Mouse (Mus musculus) monocyte, adult 5-6 weeks (primary cell): ENCODE data around the gene Hoxc11. TPM values are rescaled to one million over a fixed set of nuclear protein-coding genes. Genes with fewer than 3 reads are reported as not detected.
A peak's percentile ranks its signal among the peaks of the same experiment; 100 is the strongest.

ENCODE experiments used
- ATAC-seq: fragments of 153-309, 156-312 bp; replicated peaks from 2 replicates; pipeline ENCODE4 v1.8.0; 2017; ENCODE audit warnings: mild to moderate bottlenecking; ENCODE audit not compliant: low TSS enrichment, insufficient number of reproducible peaks, severe bottlenecking, poor library complexity, low FRiP score
- total RNA-seq: library from RNA; stranded (forward); fragments of 200-1000, 200-491, 200-594 nt; gene quantifications from 3 replicates; pipeline ENCODE4 v1.2.3, GENCODE M21; 2017

Gene Hoxc11
- total RNA-seq, 1 experiment from 2014 or later, result not detected

GRCm38 (mm10) chr15:102977423-102977974 is 23.3 kb downstream of the Hoxc11 start:
- no peak for ATAC-seq

- ATAC-seq, result no peak
Measured at GRCm38 (mm10) chr15:102978615-102979515, 24.6 kb downstream of the Hoxc11 start.

DNA sequence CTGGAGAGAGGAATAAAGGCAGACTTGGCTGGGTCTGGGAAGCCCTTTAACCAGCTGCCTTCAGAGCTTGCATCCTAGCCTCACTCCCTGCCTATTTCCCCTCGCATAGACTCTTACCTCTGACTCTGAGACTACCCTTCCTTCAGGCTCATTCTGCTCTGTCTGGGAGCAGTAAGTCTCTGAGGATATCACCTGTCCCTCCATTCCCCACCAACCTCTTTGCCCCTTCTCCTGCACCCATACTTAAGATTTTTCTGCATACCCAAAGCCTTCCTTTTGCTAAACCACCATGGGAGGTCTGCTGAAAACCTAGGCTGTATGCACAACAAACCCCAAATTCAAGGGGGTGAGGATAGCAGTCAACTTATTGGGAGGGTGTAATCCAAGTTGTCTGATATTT is 25.7 kb downstream of the Hoxc11 start:
- ATAC-seq, result no peak

DNA sequence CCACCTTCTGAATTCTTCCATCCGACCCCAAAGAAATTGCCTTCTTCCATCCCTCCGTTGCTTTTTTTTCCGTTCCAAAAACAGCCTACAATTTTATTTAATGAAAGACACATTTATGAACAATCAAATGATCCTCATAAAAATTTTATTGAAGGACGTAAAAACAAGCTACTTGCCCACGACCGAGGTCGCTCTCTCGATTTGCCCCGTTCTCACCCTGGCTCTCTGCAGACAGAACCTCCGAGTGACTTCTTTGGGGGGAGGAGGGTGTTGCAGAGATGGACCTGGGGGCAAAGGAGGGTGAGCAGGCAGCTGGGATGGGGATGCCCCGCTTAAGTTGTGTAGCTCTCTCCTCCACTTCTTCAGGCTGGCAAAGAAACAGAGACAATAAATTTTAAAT is 26.1 kb downstream of the Hoxc11 start:
- no peak for ATAC-seq

DNA sequence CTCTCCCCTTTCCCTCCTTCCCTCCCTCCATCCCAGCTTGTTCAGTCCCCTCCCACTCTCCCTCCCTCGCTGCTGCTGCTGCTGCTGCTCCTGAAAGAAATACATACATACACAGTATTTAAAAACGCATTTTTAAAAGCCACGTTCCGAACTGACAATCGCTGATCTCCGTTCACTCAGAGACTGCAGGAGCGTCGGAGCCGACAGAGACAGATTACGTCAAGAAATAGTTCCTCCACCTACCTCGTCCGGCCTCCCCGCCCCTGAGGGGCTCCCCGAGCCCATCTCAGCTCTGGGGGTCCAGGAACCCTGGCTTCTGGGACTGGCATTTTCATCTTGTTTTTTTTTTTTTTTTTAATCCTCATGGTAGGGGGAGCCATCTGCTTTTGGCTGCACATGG is 26.7 kb downstream of the Hoxc11 start:
- no peak for ATAC-seq

GRCm38 (mm10) chr15:102981379-102982288 is 27.4 kb downstream of the Hoxc11 start:
- ATAC-seq, result no peak

DNA sequence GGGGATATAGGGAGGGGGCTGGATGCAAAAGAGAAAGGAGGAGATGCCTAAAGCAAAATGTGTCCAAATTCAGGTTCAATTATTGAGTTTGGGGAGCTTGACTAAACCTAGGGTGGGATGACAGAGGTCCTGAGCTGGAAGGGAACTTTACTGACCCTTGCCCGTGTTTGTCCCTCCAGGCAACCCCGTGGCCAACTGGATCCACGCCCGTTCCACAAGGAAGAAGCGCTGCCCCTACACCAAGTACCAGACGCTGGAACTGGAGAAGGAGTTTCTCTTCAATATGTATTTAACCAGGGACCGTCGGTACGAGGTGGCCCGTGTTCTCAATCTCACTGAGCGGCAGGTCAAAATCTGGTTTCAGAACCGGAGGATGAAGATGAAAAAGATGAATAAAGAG is 29.5 kb downstream of the Hoxc11 start:
- no peak for ATAC-seq

DNA sequence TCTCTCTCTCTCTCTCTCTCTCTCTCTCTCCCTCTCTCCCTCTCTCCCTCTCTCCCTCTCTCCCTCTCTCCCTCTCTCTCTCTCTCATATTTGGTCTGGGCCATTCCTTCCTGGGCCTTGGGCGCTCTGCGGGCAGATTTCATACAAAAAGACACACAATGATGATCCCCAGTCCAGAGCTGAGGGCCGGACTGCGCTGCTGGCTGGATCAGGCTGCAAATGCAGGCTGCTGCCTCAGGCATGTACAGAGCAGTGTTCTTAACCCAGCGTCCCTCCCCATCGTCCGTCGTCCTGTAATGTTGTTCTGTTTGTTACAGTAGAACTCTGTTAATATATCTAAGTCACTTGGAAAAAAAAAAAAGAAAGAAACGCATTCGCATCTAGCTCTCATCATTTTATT is 30.3 kb downstream of the Hoxc11 start:
- no peak for ATAC-seq

DNA sequence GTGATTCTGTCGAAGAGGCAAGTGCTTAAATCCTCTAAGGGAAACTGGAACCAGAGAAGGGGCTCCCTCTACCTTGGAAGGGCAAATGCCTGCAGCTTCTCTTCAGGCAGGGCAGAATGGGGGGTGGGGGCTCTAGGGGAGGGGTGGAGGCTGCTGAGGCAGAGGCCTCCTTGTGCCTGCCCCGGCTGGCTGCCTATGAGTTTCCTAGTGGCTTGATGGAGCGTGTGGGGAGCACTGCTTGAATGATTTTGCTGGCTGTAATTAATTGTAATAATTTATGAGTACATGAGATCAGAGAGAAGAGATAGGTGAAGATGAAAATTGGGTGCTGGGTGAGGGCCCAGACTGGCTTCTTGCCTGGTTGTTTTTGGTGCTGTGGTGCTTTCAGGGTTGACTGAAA is 30.7 kb downstream of the Hoxc11 start:
- no peak for ATAC-seq

- ATAC-seq, result peak; percentile 78
Measured at GRCm38 (mm10) chr15:102987124-102987833, 33.1 kb downstream of the Hoxc11 start.

DNA sequence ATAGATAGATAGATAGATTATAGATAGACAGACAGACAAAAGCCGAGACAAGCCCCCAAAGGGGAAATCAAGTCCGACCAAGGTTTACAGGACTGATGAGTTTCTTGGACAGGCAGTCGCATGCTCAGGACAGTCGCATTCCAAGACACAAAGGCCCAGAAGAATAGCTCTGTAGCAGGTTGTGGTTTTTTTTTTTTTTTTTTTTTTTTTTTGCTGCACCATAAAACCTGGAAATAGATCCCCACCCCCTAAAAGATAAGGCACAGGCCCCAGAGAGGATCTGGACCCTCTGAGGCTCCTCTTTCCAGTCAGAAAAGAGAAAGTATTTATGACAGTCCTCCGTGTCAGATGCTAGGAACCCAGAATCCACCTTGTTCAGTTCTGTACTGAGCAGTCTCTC is 33.9 kb downstream of the Hoxc11 start:
- no peak for ATAC-seq

- no peak for ATAC-seq
Measured at GRCm38 (mm10) chr15:102990461-102991397, 36.5 kb downstream of the Hoxc11 start, which contains the start of gene Hoxc8. TSS of gene Hoxc8 (plus strand) at chr15:102990607.

DNA sequence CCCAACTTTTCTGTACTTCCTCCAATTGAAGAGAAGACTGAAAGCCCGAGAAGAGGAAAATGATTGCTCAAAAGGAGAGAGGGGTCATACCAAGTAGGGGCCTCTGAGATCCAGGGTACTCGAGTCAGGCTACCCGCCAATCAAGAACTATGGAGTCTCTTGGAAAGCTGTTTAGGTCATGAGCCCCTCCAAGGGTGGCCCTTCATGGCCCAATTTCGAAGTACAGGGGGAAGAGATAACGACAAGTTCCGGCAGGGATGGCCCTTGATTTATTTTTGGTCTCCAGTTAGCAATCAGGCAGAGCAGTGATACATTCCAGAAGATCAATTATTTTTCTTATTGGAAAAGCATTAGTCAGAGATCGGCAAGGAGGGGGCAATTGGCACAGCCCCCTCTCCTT is 37.6 kb downstream of the Hoxc11 start:
- ATAC-seq, result no peak

DNA sequence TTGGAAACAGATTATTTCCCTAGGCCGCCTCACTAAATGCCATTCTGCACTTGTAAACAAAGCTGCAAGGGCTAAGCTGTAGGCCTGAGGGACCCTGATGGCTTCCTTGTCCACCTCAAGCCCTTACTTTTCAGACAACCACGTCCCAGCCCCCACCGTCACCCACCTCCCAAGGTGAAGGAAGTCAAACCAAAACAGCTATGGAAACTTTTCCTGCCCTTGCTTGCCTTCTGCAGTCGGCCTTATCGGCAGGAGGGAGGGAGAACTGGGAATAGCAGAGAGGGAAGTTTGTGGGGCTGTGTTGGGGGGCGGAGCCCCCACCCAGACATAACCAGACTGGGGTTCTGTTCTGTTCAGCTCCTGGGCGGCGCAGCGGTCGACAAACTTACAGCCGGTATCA is 38.0 kb downstream of the Hoxc11 start:
- ATAC-seq, result no peak

DNA sequence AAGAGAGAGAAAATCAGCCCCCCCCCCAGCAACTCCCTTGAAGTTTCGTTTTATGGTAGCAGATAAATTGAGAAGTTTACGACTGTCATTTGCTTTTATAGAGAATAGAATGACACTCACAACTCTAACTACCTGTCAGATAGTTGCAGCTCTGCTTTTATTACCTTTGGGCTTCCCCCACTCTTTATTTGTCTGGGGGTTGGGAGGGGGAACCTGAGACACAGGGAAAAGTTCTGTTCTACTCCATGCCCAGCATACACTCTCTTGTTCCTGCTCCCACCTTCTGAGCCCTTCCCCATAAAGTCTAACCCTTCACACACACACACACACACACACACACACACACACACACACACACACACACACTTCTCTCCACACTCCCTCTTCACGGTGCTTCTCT is 38.6 kb downstream of the Hoxc11 start:
- no peak for ATAC-seq

DNA sequence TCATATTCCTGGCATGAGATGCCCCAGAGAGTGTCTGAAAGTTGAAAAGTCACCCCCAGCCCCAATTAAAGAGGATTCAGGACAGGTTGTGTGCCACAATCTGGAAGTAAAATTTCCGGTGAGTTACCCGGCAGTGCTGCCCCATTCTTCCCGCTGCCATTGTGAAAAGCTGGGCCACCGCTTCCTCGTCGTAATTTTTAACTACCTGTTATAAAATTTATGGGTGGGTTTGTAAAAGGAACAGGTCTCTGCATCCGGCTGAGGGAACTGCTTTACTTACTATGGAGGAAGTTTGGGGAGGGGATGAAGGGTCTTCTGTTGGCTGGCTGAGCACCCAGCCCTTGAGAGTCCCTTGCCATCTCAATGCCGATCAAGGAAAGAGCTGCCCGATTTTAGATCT is 42.3 kb downstream of the Hoxc11 start:
- ATAC-seq, result no peak

GRCm38 (mm10) chr15:102997431-102997830 is 43.2 kb downstream of the Hoxc11 start:
- no peak for ATAC-seq

GRCm38 (mm10) chr15:102997939-102998355 is 43.7 kb downstream of the Hoxc11 start, which contains the start of gene Hoxc6:
TSS of gene Hoxc6 (plus strand) at chr15:102998257.
- no peak for ATAC-seq
